Mouse (Mus musculus) liver, embryonic 14.5 days (tissue): Measurements from ENCODE around the gene Tmem17. TPM values are rescaled to one million over a fixed set of nuclear protein-coding genes. Genes with fewer than 3 reads are reported as not detected.

Experiments used
- ATAC-seq: fragments of 200-750 bp; cut with Nextera tagmentation; 2 replicates; pipeline ENCODE4 v1.8.0; 2017; ENCODE audit warnings: moderate number of reproducible peaks, mild to moderate bottlenecking, moderate library complexity; ENCODE audit not compliant: insufficient read depth
- DNase-seq, 3 experiments: peaks; one replicate each; pipeline ENCODE4 v3.0.0-alpha.2; 2012 to 2013; ENCODE audit warnings: low read depth in 3 of 3, low spot score in 3 of 3
- H3K27ac ChIP-seq: fragments of 300-500 bp; sonication (generic); 2 replicates; pipeline ENCODE4 v1.5.1; 2014; ENCODE audit warnings: moderate library complexity, mild to moderate bottlenecking, control low read depth, inconsistent platforms
- H3K27me3 ChIP-seq: fragments of 300-500 bp; sonication (generic); 2 replicates; pipeline ENCODE4 v1.6.1; 2014; ENCODE audit warnings: mild to moderate bottlenecking, low read length, moderate library complexity; ENCODE audit not compliant: control insufficient read depth, insufficient read depth
- H3K36me3 ChIP-seq: fragments of 300-500 bp; sonication (generic); replicated peaks from 2 replicates; pipeline ENCODE4 v1.6.1; 2014; ENCODE audit warnings: low read depth; ENCODE audit not compliant: control insufficient read depth, insufficient read depth
- H3K4me1 ChIP-seq, 2 experiments: fragments of 200-500 bp in 1 of 2; fragments of 300-500 bp in 1 of 2; sonication (generic) in 1 of 2; replicated peaks; 2 replicates each; pipeline ENCODE4 v1.6.1; 2012 to 2014; ENCODE audit warnings: antibody characterized with exemption in 1 of 2, inconsistent platforms in 1 of 2, low read length in 1 of 2; ENCODE audit not compliant: control insufficient read depth in 2 of 2, insufficient read depth in 2 of 2
- H3K4me2 ChIP-seq: fragments of 300-500 bp; sonication (generic); 2 replicates; pipeline ENCODE4 v1.6.1; 2014; ENCODE audit warnings: low read depth, mild to moderate bottlenecking, control low read depth, moderate library complexity
- H3K4me3 ChIP-seq, 2 experiments: fragments of 200-500 bp in 1 of 2; fragments of 300-500 bp in 1 of 2; sonication (generic) in 1 of 2; 2 replicates each; pipeline ENCODE4 v1.5.1; 2012 to 2014; ENCODE audit warnings: low read depth in 2 of 2, low read length in 2 of 2, mild to moderate bottlenecking in 2 of 2, control low read depth in 1 of 2, inconsistent platforms in 1 of 2, moderate library complexity in 1 of 2; ENCODE audit not compliant: insufficient read depth in 1 of 2
- H3K9ac ChIP-seq: fragments of 300-500 bp; sonication (generic); replicated peaks from 2 replicates; pipeline ENCODE4 v1.6.1; 2014; ENCODE audit warnings: mild to moderate bottlenecking, control low read depth, moderate library complexity
- H3K9me3 ChIP-seq: fragments of 300-500 bp; sonication (generic); 2 replicates; pipeline ENCODE4 v1.6.1; 2016; ENCODE audit warnings: low read length, mixed read lengths; ENCODE audit not compliant: control insufficient read depth
- CTCF ChIP-seq: IDR thresholded peaks from 2 replicates; pipeline ENCODE4 v1.5.1; 2016; ENCODE audit warnings: antibody characterized with exemption, low read depth, control low read depth
- EP300 ChIP-seq: IDR thresholded peaks from 2 replicates; pipeline ENCODE4 v1.6.1; 2016; ENCODE audit warnings: antibody characterized with exemption, low read depth
- WGBS: fragments of 180-500 bp; shearing (Covaris S2); extraction: QIAGEN DNeasy Blood & Tissue Kit; methylation state at CpG from one replicate; pipeline ENCODE4 v1.1.7; 2014; ENCODE audit not compliant: insufficient replicate concordance; 5-methylcytosine and 5-hydroxymethylcytosine counted together
- polyA plus RNA-seq, 2 experiments: library from polyadenylated mRNA; depleted of rRNA in 1 of 2; stranded (reverse) in 1 of 2; unstranded in 1 of 2; fragments of >200 nt; fragmentation: Nextera tagmentation in 1 of 2; extraction: Ambion mirVana in 1 of 2; gene quantifications; 2 replicates each; pipeline versions ENCODE4 v1.2.1 to v1.2.3; 2012 to 2014

The Tmem17 gene
- polyA plus RNA-seq, 2 experiments = 1.1 to 1.4 TPM

DNA sequence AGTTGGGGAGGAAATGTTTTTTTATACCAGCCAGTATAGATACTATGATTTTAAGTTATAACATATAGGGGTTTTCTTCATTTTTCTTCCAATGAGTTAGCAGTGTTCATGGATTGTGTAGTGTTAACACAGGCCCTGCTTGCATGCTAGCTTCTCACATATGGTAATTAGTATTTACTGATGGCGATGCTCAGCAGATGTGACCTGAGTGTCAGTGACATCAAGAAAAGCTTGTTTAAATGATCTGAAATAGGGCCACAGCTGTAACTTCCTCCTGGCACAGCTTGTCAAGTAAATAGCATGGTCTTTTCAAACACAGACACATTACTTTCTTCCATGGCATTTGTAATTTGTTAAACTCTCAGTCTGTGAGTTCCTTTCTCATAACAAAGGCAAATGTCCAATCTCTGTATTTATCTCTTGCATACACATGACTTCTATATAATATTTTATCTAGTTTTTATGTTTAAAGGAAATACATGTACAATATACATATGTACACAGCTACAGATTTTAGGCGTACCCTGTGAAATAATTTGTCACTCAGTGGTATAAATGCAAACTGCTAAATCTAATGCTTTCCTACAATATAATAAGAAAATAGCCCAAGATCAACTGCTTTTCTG lies 18.1 kb upstream of the Tmem17 start:
- DNase-seq (no peak), ATAC-seq (no peak)
- Histone ChIP-seq H3K9ac (no peak overlapping the region), H3K27me3 (no peaks in the 10 kb centered on the region), H3K9me3 (no peaks in the 10 kb centered on the region), H3K4me3 (no peak overlapping the region), H3K4me1 (no peaks in the 10 kb centered on the region), H3K4me2 (no peak overlapping the region), H3K36me3 (no peaks in the 10 kb centered on the region), H3K27ac (no peak overlapping the region)
- TF ChIP-seq EP300 (no peak), CTCF (no peak)
- 56% methylated on average over 2 of the region's 2 CpGs for WGBS

DNA sequence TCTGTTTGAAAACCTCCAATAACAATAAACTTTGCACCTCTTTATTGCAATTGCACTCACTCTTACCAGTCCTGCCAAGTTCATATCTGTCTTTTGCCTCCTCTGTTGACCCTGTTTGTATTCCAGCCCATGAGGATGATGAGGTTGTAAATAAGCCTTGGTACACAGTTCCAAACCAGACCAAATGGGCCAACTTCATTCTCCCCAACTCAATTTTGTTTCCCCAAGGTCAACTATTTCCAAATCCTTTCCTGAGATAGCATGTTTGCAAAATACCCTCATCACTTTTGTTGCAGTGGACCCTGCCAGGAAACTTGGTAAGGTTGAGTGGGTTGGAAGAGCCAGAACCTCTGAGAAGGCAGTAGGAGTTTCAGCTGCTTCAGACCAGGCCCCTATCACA lies 16.9 kb upstream of the Tmem17 start:
- TF ChIP-seq EP300 (no peak), CTCF (no peak)
- Histone ChIP-seq H3K4me1 (no peaks in the 10 kb centered on the region), H3K36me3 (no peaks in the 10 kb centered on the region), H3K27ac (no peak overlapping the region), H3K4me2 (no peak overlapping the region), H3K4me3 (no peak overlapping the region), H3K27me3 (no peaks in the 10 kb centered on the region), H3K9me3 (no peaks in the 10 kb centered on the region), H3K9ac (no peak overlapping the region)
- DNase-seq (no peak), ATAC-seq (no peak)

- H3K9me3 ChIP-seq = no peaks in the 10 kb centered on the region
- no peak overlapping the region for H3K27ac ChIP-seq
- H3K4me1 ChIP-seq = no peaks in the 10 kb centered on the region
- no peak overlapping the region for H3K4me2 ChIP-seq
- H3K36me3 ChIP-seq = no peaks in the 10 kb centered on the region
- no peak for DNase-seq
- 70% methylated on average over 6 of the region's 6 CpGs for WGBS
- ATAC-seq = no peak
- TF ChIP-seq EP300 (no peak), CTCF (no peak)
- no peaks in the 10 kb centered on the region for H3K27me3 ChIP-seq
- H3K9ac ChIP-seq = no peak overlapping the region
- no peak overlapping the region for H3K4me3 ChIP-seq
Measured at GRCm38 (mm10) chr11:22499396-22499795, 12.5 kb upstream of the Tmem17 start.

DNA sequence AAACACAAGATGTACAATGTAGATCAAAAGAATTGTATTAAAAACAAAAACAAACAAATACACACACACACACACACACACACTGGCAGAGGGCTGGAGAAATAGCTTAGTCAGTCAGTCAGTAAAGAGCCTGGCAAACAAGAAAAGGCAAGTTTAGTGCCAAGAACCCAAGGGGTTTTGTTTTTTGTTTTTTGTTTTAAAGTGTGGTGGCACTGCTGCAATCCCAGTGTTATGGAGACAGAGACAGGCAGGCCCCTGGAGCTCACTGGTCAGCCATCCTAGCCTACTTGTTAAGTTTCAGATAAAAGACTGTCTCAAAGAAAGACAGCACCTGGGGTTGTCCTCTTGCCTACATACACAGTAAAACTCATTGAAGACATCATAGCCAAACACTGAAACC lies 12.0 kb upstream of the Tmem17 start:
- H3K36me3 ChIP-seq = no peaks in the 10 kb centered on the region
- DNase-seq = no peak
- no peak overlapping the region for H3K4me3 ChIP-seq
- ATAC-seq = no peak
- H3K27ac ChIP-seq = no peak overlapping the region
- no peaks in the 10 kb centered on the region for H3K4me1 ChIP-seq
- no peak overlapping the region for H3K9ac ChIP-seq
- TF ChIP-seq CTCF (no peak), EP300 (no peak)
- no peaks in the 10 kb centered on the region for H3K27me3 ChIP-seq
- H3K4me2 ChIP-seq = no peak overlapping the region
- H3K9me3 ChIP-seq = no peaks in the 10 kb centered on the region

GRCm38 (mm10) chr11:22500771-22501566 lies 10.9 kb upstream of the Tmem17 start:
- 64% methylated on average over 9 of the region's 9 CpGs for WGBS

More at GRCm38 (mm10) chr11:22500771-22501566, 10.9 kb upstream of the Tmem17 start:
- ATAC-seq (no peak), DNase-seq (no peak)
- H3K27me3 ChIP-seq = no peaks in the 10 kb centered on the region
- H3K27ac ChIP-seq = no peak overlapping the region
- no peak overlapping the region for H3K9ac ChIP-seq
- no peaks in the 10 kb centered on the region for H3K36me3 ChIP-seq
- no peak overlapping the region for H3K4me3 ChIP-seq
- H3K4me2 ChIP-seq = no peak overlapping the region
- no peak for TF ChIP-seq EP300
- no peaks in the 10 kb centered on the region for H3K9me3 ChIP-seq
- no peaks in the 10 kb centered on the region for H3K4me1 ChIP-seq
